Mouse (Mus musculus): ENCODE data around the gene Rag1. TPM values are rescaled to one million over a fixed set of nuclear protein-coding genes. Genes with fewer than 3 reads are reported as not detected.

The Rag1 gene
- total and polyA plus RNA-seq, 3 experiments: under 0.01 TPM; not detected in 2

DNA sequence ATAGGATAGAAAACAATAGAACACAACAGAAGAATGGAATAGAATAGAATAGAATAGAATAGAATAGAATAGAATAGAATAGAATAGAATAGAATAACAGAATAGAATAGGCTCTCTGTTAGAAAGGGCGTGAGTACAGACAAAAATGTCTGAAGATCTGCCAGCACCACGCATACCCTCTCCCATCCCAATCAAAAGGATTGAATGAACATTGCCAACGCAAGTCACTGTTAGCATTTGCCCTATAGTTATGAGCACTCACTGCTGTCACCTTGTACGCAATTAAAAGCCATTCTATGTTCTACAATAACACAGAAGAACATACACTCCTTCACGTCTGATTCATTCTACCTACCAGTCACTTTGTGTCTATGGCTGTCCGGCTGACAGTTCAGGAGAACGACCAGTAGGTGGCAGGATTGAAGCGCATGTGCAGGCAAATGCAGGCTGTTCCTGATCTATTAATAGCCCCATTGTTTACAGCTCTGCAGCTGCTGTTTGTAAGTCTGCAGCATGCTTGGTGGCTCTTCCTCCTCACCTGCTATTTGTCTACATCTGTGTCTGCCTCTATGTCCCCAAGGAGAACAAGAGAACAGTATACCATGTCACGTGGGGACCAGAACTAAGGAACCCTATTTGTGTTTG, 15.9 kb upstream of the Rag1 start:
- Histone ChIP-seq H3K9me3 (replicated peaks; ENCODE audit: insufficient read depth, low read length) (no peaks in the 10 kb centered on the region), H3K36me3 (ENCODE audit: control insufficient read depth in 1 of 2, insufficient read depth in 2 of 2, low read length in 2 of 2) (no peaks in the 10 kb centered on the region), H3K27me3 (ENCODE audit: control insufficient read depth in 1 of 2, insufficient read depth in 2 of 2, low read length in 2 of 2) (peaks cover 2 to 5% of the 10 kb centered on the region in 2 experiments), H3K9ac (ENCODE audit: control insufficient read depth, low read depth, low read length, poor library complexity, severe bottlenecking) (no peak overlapping the region), H3K4me3 (ENCODE audit: control insufficient read depth in 1 of 2, insufficient read depth in 1 of 2, low read depth in 2 of 2, low read length in 2 of 2) (no peak overlapping the region), H3K4me1 (ENCODE audit: control insufficient read depth in 1 of 2, insufficient read depth in 2 of 2, low read length in 2 of 2) (no peaks in the 10 kb centered on the region), H3K27ac (ENCODE audit: control insufficient read depth, low read depth, low read length) (no peak overlapping the region), H3K79me2 (ENCODE audit: control insufficient read depth, insufficient read depth, low read length, poor library complexity) (no peaks in the 10 kb centered on the region)
- DNase-seq (ENCODE audit: low read depth, low spot score): peak; percentile 75
- no peak for TF ChIP-seq ZKSCAN1 (IDR thresholded peaks at IDR 0.05; ENCODE audit: low read depth, low read length)
- no peak for TF ChIP-seq UBTF (IDR thresholded peaks at IDR 0.05; ENCODE audit: borderline replicate concordance, insufficient read depth, low read depth, low read length)
- TF ChIP-seq ELF1 (IDR thresholded peaks at IDR 0.05; ENCODE audit: low read depth, low read length): no peak
- peak; percentile 38; the same call in 1 of the 2 replicates for TF ChIP-seq MAX (IDR thresholded peaks at IDR 0.05; ENCODE audit: low read length)
- no peak for TF ChIP-seq POLR2AphosphoS2 (IDR thresholded peaks at IDR 0.05; ENCODE audit: low read length)
- peak; percentile 65 for TF ChIP-seq ZC3H11A (IDR thresholded peaks at IDR 0.05; ENCODE audit: low read depth, low read length)
- TF ChIP-seq MYB (IDR thresholded peaks at IDR 0.05; ENCODE audit: low read depth, low read length): no peak
- peak; percentile 84 for TF ChIP-seq RAD21 (IDR thresholded peaks at IDR 0.05; ENCODE audit: low read depth, low read length)
- TF ChIP-seq HCFC1 (IDR thresholded peaks at IDR 0.05; ENCODE audit: low read depth, low read length): no peak
- TF ChIP-seq POLR2A (IDR thresholded peaks at IDR 0.05; ENCODE audit: control insufficient read depth in 1 of 2, insufficient read depth in 1 of 2, low read depth in 1 of 2, low read length in 2 of 2, poor library complexity in 1 of 2): no peak
- no peak for TF ChIP-seq E2F4 (IDR thresholded peaks at IDR 0.05; ENCODE audit: borderline replicate concordance, low read depth, low read length)
- no peak for TF ChIP-seq ETS1 (IDR thresholded peaks at IDR 0.05; ENCODE audit: low read depth, low read length)
- TF ChIP-seq MYC (IDR thresholded peaks at IDR 0.05; ENCODE audit: low read depth, low read length): peak; percentile 53; the same call in 1 of the 2 replicates
- no peak for TF ChIP-seq CHD1 (IDR thresholded peaks at IDR 0.05; ENCODE audit: low read depth, low read length)
- TF ChIP-seq GATA1 (IDR thresholded peaks at IDR 0.05; ENCODE audit: low read depth, low read length): no peak
- peak; percentile 87 to 94 (median 89) for TF ChIP-seq CTCF (IDR thresholded peaks at IDR 0.05 in 2 of 3, conservative IDR thresholded peaks at IDR 0.05 in 1 of 3; ENCODE audit: control insufficient read depth in 1 of 3, insufficient read depth in 1 of 3, low read depth in 2 of 3, low read length in 3 of 3, poor library complexity in 1 of 3, severe bottlenecking in 1 of 3)
- TF ChIP-seq KAT2A (conservative IDR thresholded peaks at IDR 0.05; ENCODE audit: low read depth, low read length): no peak
- TF ChIP-seq ZNF384 (IDR thresholded peaks at IDR 0.05; ENCODE audit: low read depth, low read length): no peak
- peak; percentile 66 for TF ChIP-seq SMC3 (IDR thresholded peaks at IDR 0.05; ENCODE audit: low read depth, low read length)
- no peak for TF ChIP-seq MAFK (IDR thresholded peaks at IDR 0.05; ENCODE audit: borderline replicate concordance, low read depth, low read length)
- peak; percentile 86; the same call in 1 of the 2 replicates for TF ChIP-seq MEF2A (IDR thresholded peaks at IDR 0.05; ENCODE audit: extremely low read depth, insufficient replicate concordance, low read depth, low read length, poor library complexity, severe bottlenecking)
- no peak for TF ChIP-seq GABPA (IDR thresholded peaks at IDR 0.05; ENCODE audit: low read depth, low read length)
- 0 out of 2 replicates have a peak, but pooled peaks have one; percentile 19 for TF ChIP-seq USF1 (IDR thresholded peaks at IDR 0.05; ENCODE audit: low read depth, low read length)
- no peak for TF ChIP-seq JUND (IDR thresholded peaks at IDR 0.05; ENCODE audit: low read depth, low read length)
- no peak for TF ChIP-seq NELFE (IDR thresholded peaks at IDR 0.05; ENCODE audit: low read depth, low read length)
- peak; percentile 53; the same call in 1 of the 2 replicates for TF ChIP-seq NRF1 (IDR thresholded peaks at IDR 0.05; ENCODE audit: insufficient read depth, low read depth, low read length, poor library complexity, severe bottlenecking)
- TF ChIP-seq MXI1 (IDR thresholded peaks at IDR 0.05; ENCODE audit: low read depth, low read length): no peak
- TF ChIP-seq SIN3A (IDR thresholded peaks at IDR 0.05; ENCODE audit: low read length): no peak
- TF ChIP-seq TCF12 (IDR thresholded peaks at IDR 0.05; ENCODE audit: low read depth, low read length): no peak
- no peak for TF ChIP-seq CHD2 (IDR thresholded peaks at IDR 0.05; ENCODE audit: low read length)
- no peak for TF ChIP-seq MAZ (IDR thresholded peaks at IDR 0.05; ENCODE audit: low read depth, low read length)
- peak; percentile 28; the same call in 1 of the 2 replicates for TF ChIP-seq BHLHE40 (IDR thresholded peaks at IDR 0.05; ENCODE audit: borderline replicate concordance, low read depth, low read length)
